Mouse (Mus musculus) MEL (cell line): ENCODE measurements around the gene Npc2.

Experiments used
- CHD1 ChIP-seq: IDR thresholded peaks from 2 replicates; pipeline ENCODE4 v1.6.1; 2012; ENCODE audit warnings: low read depth, mild to moderate bottlenecking, inconsistent platforms, low read length, improper control_type of control experiment
- CTCF ChIP-seq, 3 experiments: IDR thresholded peaks in 2 of 3; conservative IDR thresholded peaks in 1 of 3; 2 replicates each; pipeline ENCODE4 v1.5.1; 2011 to 2012; ENCODE audit warnings: low read length in 3 of 3, low read depth in 2 of 3, mild to moderate bottlenecking in 2 of 3, improper control_type of control experiment in 1 of 3, inconsistent platforms in 1 of 3, mixed read lengths in 1 of 3, moderate library complexity in 1 of 3; ENCODE audit not compliant: control insufficient read depth in 1 of 3, insufficient read depth in 1 of 3, poor library complexity in 1 of 3, severe bottlenecking in 1 of 3
- E2F4 ChIP-seq: IDR thresholded peaks from 2 replicates; pipeline ENCODE4 v1.6.1; 2011; ENCODE audit warnings: low read depth, low read length, improper control_type of control experiment, borderline replicate concordance
- GATA1 ChIP-seq: IDR thresholded peaks from 2 replicates; pipeline ENCODE4 v1.6.1; 2011; ENCODE audit warnings: low read depth, low read length, improper control_type of control experiment
- KAT2A ChIP-seq: conservative IDR thresholded peaks from 2 replicates; pipeline ENCODE4 v1.6.1; 2012; ENCODE audit warnings: low read depth, low read length, improper control_type of control experiment, inconsistent platforms
- MAX ChIP-seq: IDR thresholded peaks from 2 replicates; pipeline ENCODE4 v1.6.1; 2011; ENCODE audit warnings: low read length, improper control_type of control experiment
- USF2 ChIP-seq, 2 experiments: IDR thresholded peaks; 2 replicates each; pipeline ENCODE4 v1.6.1; 2011 to 2012; ENCODE audit warnings: improper control_type of control experiment in 2 of 2, low read length in 2 of 2, borderline replicate concordance in 1 of 2, inconsistent platforms in 1 of 2, low read depth in 1 of 2, mild to moderate bottlenecking in 1 of 2; ENCODE audit not compliant: insufficient read depth in 1 of 2

DNA sequence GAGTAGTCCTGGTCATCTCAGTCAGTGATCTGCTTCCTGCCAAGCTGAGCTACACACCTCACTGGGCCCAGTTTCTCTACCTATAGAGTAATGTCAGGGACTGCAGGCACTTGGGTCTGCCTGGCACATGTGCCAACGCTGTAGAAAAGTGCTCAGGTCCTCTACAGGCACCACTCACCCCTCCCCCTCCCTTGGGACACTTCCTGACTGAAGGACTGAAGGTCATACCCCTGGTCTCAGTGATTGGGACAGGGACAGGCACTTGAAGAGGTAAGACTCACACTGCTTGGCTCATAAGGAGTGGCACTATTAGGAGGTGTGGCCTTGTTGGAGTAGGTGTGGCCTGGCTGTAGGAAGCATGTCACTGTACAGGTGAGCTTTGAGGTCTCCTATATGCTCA lies 37.9 kb upstream of the Npc2 start:
- TF ChIP-seq USF2 (IDR thresholded peaks at IDR 0.05; ENCODE audit: borderline replicate concordance in 1 of 2, insufficient read depth in 1 of 2, low read depth in 1 of 2, low read length in 2 of 2): no peak
- no peak for TF ChIP-seq GATA1
- TF ChIP-seq CHD1: no peak
- TF ChIP-seq MAX: no peak
- TF ChIP-seq KAT2A: no peak
- no peak for TF ChIP-seq CTCF (IDR thresholded peaks at IDR 0.05 in 2 of 3, conservative IDR thresholded peaks at IDR 0.05 in 1 of 3; ENCODE audit: control insufficient read depth in 1 of 3, insufficient read depth in 1 of 3, low read depth in 2 of 3, low read length in 3 of 3, poor library complexity in 1 of 3, severe bottlenecking in 1 of 3)
- TF ChIP-seq E2F4: no peak
